Mouse (Mus musculus) CH12.LX (cell line): Measurements from ENCODE around the gene Zfp628. TPM values are rescaled to one million over a fixed set of nuclear protein-coding genes. Genes with fewer than 3 reads are reported as not detected.

Experiments
- DNase-seq: peaks from one replicate; pipeline ENCODE4 v3.0.0-alpha.2; 2013; ENCODE audit errors: extremely low read depth
- H3K27ac ChIP-seq: 2 replicates; pipeline ENCODE4 v1.5.1; 2012; ENCODE audit warnings: low read depth, mild to moderate bottlenecking, control low read depth, moderate library complexity; ENCODE audit not compliant: insufficient read depth
- H3K27me3 ChIP-seq: replicated peaks from 2 replicates; pipeline ENCODE3; 2012; ENCODE audit warnings: inconsistent platforms
- H3K36me3 ChIP-seq, 2 experiments: replicated peaks in 1 of 2; 2 replicates each; pipeline versions ENCODE3 to v1.6.1; 2012; ENCODE audit warnings: inconsistent platforms in 1 of 2, low read length in 1 of 2, mild to moderate bottlenecking in 1 of 2, mixed read lengths in 1 of 2, moderate library complexity in 1 of 2; ENCODE audit not compliant: control insufficient read depth in 1 of 2, insufficient read depth in 1 of 2
- H3K4me1 ChIP-seq, 2 experiments: 2 replicates each; pipeline ENCODE4 v1.6.1; 2012; ENCODE audit warnings: inconsistent platforms in 1 of 2, moderate library complexity in 1 of 2; ENCODE audit not compliant: insufficient read depth in 2 of 2, control insufficient read depth in 1 of 2
- H3K4me2 ChIP-seq: 2 replicates; pipeline ENCODE4 v1.6.1; 2012; ENCODE audit warnings: low read depth, mild to moderate bottlenecking, control low read depth; ENCODE audit not compliant: poor library complexity, insufficient read depth, severe bottlenecking
- H3K4me3 ChIP-seq, 3 experiments: fragments of 150-350 bp in 1 of 3; sonication (generic) in 1 of 3; replicated peaks in 1 of 3; 2 replicates each; pipeline versions ENCODE3 to v1.5.1; 2011 to 2012; ENCODE audit warnings: low read depth in 2 of 3, low read length in 2 of 3, mild to moderate bottlenecking in 2 of 3, moderate library complexity in 2 of 3, control low read depth in 1 of 3, improper control_type of control experiment in 1 of 3, inconsistent platforms in 1 of 3, mixed read lengths in 1 of 3; ENCODE audit not compliant: poor library complexity in 1 of 3
- H3K79me2 ChIP-seq: replicated peaks from 2 replicates; pipeline ENCODE4 v1.6.1; 2012; ENCODE audit warnings: mild to moderate bottlenecking, moderate library complexity; ENCODE audit not compliant: control insufficient read depth, poor library complexity, insufficient read depth, severe bottlenecking; ENCODE audit errors: extremely low read depth
- H3K9ac ChIP-seq: 2 replicates; pipeline ENCODE4 v1.6.1; 2012; ENCODE audit warnings: low read depth, mild to moderate bottlenecking, control low read depth, moderate library complexity; ENCODE audit not compliant: insufficient read depth
- H3K9me3 ChIP-seq: replicated peaks from 2 replicates; pipeline ENCODE3; 2012; ENCODE audit warnings: low read length, inconsistent platforms, mixed read lengths
- CHD1 ChIP-seq: IDR thresholded peaks from 2 replicates; pipeline ENCODE4 v1.6.1; 2012; ENCODE audit warnings: low read depth, low read length, improper control_type of control experiment, inconsistent platforms
- CHD2 ChIP-seq: IDR thresholded peaks from 2 replicates; pipeline ENCODE4 v1.6.1; 2011; ENCODE audit warnings: low read length, improper control_type of control experiment
- CTCF ChIP-seq, 2 experiments: IDR thresholded peaks in 1 of 2; conservative IDR thresholded peaks in 1 of 2; 2 replicates each; pipeline ENCODE4 v1.5.1; 2011 to 2012; ENCODE audit warnings: low read depth in 2 of 2, low read length in 2 of 2, improper control_type of control experiment in 1 of 2, inconsistent platforms in 1 of 2, mild to moderate bottlenecking in 1 of 2, moderate library complexity in 1 of 2
- ELF1 ChIP-seq: IDR thresholded peaks from 2 replicates; pipeline ENCODE4 v1.6.1; 2014; ENCODE audit warnings: low read depth, mild to moderate bottlenecking, inconsistent platforms, low read length, improper control_type of control experiment
- EP300 ChIP-seq: IDR thresholded peaks from 2 replicates; pipeline ENCODE4 v1.6.1; 2011; ENCODE audit warnings: low read length, improper control_type of control experiment
- GABPA ChIP-seq: IDR thresholded peaks from 2 replicates; pipeline ENCODE4 v1.6.1; 2012; ENCODE audit warnings: low read depth, low read length, improper control_type of control experiment, inconsistent platforms; ENCODE audit not compliant: insufficient replicate concordance
- JUN ChIP-seq: IDR thresholded peaks from 2 replicates; pipeline ENCODE4 v1.6.1; 2011; ENCODE audit warnings: low read depth, mild to moderate bottlenecking, low read length, improper control_type of control experiment, moderate library complexity; ENCODE audit not compliant: insufficient read depth
- JUND ChIP-seq: conservative IDR thresholded peaks from 2 replicates; pipeline ENCODE4 v1.6.1; 2011; ENCODE audit warnings: low read depth, low read length, improper control_type of control experiment
- MAFK ChIP-seq: IDR thresholded peaks from 2 replicates; pipeline ENCODE4 v1.6.1; 2011; ENCODE audit warnings: low read length, improper control_type of control experiment; ENCODE audit not compliant: insufficient replicate concordance
- MAX ChIP-seq: IDR thresholded peaks from 2 replicates; pipeline ENCODE4 v1.6.1; 2011; ENCODE audit warnings: low read length, improper control_type of control experiment
- MAZ ChIP-seq: IDR thresholded peaks from 2 replicates; pipeline ENCODE4 v1.6.1; 2012; ENCODE audit warnings: low read depth, mild to moderate bottlenecking, inconsistent platforms, low read length, improper control_type of control experiment, moderate library complexity
- MXI1 ChIP-seq: IDR thresholded peaks from 2 replicates; pipeline ENCODE4 v1.6.1; 2011; ENCODE audit warnings: mild to moderate bottlenecking, low read depth, low read length, improper control_type of control experiment
- NELFE ChIP-seq: IDR thresholded peaks from 2 replicates; pipeline ENCODE4 v1.6.1; 2011; ENCODE audit warnings: low read depth, low read length, improper control_type of control experiment
- NRF1 ChIP-seq: IDR thresholded peaks from 2 replicates; pipeline ENCODE4 v1.6.1; 2014; ENCODE audit warnings: low read depth, mild to moderate bottlenecking, inconsistent platforms, low read length, improper control_type of control experiment, moderate library complexity
- PAX5 ChIP-seq: IDR thresholded peaks from 2 replicates; pipeline ENCODE4 v1.6.1; 2012; ENCODE audit warnings: low read length, inconsistent platforms, mixed read lengths
- POLR2AphosphoS2 ChIP-seq: IDR thresholded peaks from 2 replicates; pipeline ENCODE4 v1.6.1; 2011; ENCODE audit warnings: low read depth, low read length, improper control_type of control experiment
- SMC3 ChIP-seq: IDR thresholded peaks from 2 replicates; pipeline ENCODE4 v1.6.1; 2011; ENCODE audit warnings: low read depth, low read length, improper control_type of control experiment
- TBP ChIP-seq: conservative IDR thresholded peaks from 2 replicates; pipeline ENCODE4 v1.6.1; 2011; ENCODE audit warnings: low read depth, low read length, improper control_type of control experiment
- UBTF ChIP-seq: IDR thresholded peaks from 2 replicates; pipeline ENCODE4 v1.6.1; 2012; ENCODE audit warnings: low read depth, mild to moderate bottlenecking, inconsistent platforms, low read length, improper control_type of control experiment, moderate library complexity
- USF2 ChIP-seq: conservative IDR thresholded peaks from 2 replicates; pipeline ENCODE4 v1.6.1; 2011; ENCODE audit warnings: low read depth, low read length, improper control_type of control experiment
- ZC3H11A ChIP-seq: IDR thresholded peaks from 2 replicates; pipeline ENCODE4 v1.6.1; 2012; ENCODE audit warnings: low read depth, mild to moderate bottlenecking, inconsistent platforms, low read length, improper control_type of control experiment
- ZKSCAN1 ChIP-seq: IDR thresholded peaks from 2 replicates; pipeline ENCODE4 v1.6.1; 2012; ENCODE audit warnings: low read depth, inconsistent platforms, low read length, improper control_type of control experiment, borderline replicate concordance
- ZMIZ1 ChIP-seq: IDR thresholded peaks from 2 replicates; pipeline ENCODE4 v1.6.1; 2012; ENCODE audit warnings: low read depth, mild to moderate bottlenecking, inconsistent platforms, low read length, improper control_type of control experiment
- ZNF384 ChIP-seq: IDR thresholded peaks from 2 replicates; pipeline ENCODE4 v1.6.1; 2012; ENCODE audit warnings: low read depth, low read length, improper control_type of control experiment, inconsistent platforms
- dilution Hi-C: fragments of 300-500 bp; cut with MboI; formaldehyde crosslinking; loops from 2 replicates; pipeline ENCODE4 v1.14.3; 2020; ENCODE audit warnings: low sequenced_read_pairs; ENCODE audit not compliant: extremely low pct_unique_long_range_greater_than_20kb, extremely low pct_ligation_motif_present
- in situ Hi-C: fragments of 300-500 bp; cut with MboI; formaldehyde crosslinking; loops from 3 replicates; pipeline ENCODE4 v1.14.3; 2019; ENCODE audit warnings: low sequenced_read_pairs, low pct_ligation_motif_present, low pct_unique_long_range_greater_than_20kb, mixed read lengths
- polyA plus RNA-seq: library from polyadenylated mRNA; unstranded; fragments of >175 nt; gene quantifications from 2 replicates; pipeline ENCODE4 v1.2.1, GENCODE M21; 2012; ENCODE audit warnings: low read depth; ENCODE audit not compliant: insufficient read length
- total RNA-seq, 2 experiments: library from RNA; depleted of rRNA; stranded (reverse); fragments of 300-350 nt in 1 of 2; fragments of >200 nt in 1 of 2; gene quantifications; 2 replicates each; pipeline ENCODE4 v1.2.3; 2012 to 2014

The Zfp628 gene
- total and polyA plus RNA-seq, 3 experiments, result 0.87 to 9.4 (median 2.2) TPM

DNA sequence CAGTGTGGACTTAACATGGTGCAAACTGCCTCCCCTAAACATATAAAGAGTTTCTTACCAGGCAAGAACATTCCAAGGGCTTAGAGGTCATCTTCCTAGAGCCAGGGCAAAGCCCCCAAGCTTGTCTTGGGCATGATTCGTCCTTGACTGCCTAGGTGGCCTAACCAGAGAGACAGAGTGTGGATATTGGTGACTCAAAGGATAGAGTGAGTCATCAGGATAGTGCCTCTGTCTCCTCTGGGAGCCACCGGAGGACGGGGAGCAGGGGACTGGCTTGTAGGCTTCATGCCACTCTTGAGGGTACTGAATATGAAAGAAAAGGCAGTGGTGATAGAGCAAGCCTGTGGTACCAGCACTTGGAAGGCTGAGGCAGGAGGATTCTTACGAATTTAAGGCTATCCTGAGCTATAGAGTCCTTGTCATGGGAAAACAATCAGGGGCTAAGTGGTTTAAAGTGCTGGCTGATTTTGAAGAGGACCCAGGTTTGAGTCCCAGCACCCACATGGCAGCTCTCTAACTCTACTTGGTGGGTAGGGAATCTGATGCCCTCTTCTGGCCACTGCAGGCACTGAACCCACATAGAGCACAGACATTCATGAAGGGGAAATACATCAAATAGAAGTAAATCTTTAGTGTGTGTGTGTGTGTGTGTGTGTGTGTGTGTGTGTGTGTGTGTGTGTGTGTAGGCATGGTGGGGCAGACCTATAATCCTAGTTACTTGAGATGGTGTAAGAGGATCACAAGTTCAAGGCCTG lies 19.3 kb downstream of the Zfp628 start:
- H3K4me3 ChIP-seq, result no peak overlapping the region
- no peak overlapping the region for H3K9ac ChIP-seq
- H3K79me2 ChIP-seq, result no peaks in the 10 kb centered on the region
- no peak overlapping the region for H3K4me2 ChIP-seq
- H3K4me1 ChIP-seq, result peaks cover 6 to 38% of the 10 kb centered on the region in 2 experiments
- dilution Hi-C loops, result no loop called here
- in situ Hi-C loops, result no loop called here
- H3K27ac ChIP-seq, result no peak overlapping the region
- DNase-seq, result no peak
- peaks cover 5% of the 10 kb centered on the region for H3K9me3 ChIP-seq
- TF ChIP-seq UBTF, result no peak
- TF ChIP-seq MAX, result no peak
- TF ChIP-seq CTCF (conservative IDR thresholded peaks at IDR 0.05 in 1 of 2, IDR thresholded peaks at IDR 0.05 in 1 of 2; ENCODE audit: low read depth in 2 of 2, low read length in 2 of 2), result peak in 1 of 2 experiments; percentile 36; a peak in 1 of 4 replicates
- TF ChIP-seq SMC3, result 0 out of 2 replicates have a peak, but pooled peaks have one; percentile 8
- no peak for TF ChIP-seq JUN
- no peak for TF ChIP-seq ZMIZ1
- no peaks in the 10 kb centered on the region for H3K36me3 ChIP-seq
- H3K27me3 ChIP-seq, result no peaks in the 10 kb centered on the region

DNA sequence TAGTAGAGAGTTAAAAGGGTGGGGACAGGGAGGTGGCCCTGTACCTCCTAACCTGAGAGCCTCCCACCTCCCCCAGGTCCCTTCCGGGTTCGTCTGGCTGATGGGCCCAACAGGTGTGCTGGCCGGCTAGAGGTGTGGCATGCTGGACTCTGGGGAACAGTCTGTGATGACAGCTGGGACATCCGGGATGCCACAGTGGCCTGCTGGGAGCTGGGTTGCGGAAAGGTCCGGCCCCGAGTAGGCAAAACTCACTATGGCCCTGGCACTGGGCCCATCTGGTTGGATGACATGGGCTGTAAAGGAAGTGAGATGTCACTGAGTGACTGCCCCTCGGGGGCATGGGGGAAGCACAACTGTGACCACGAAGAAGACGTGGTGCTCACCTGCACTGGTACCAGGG lies 21.8 kb downstream of the Zfp628 start:
- Histone ChIP-seq H3K4me1 (peaks cover 6 to 38% of the 10 kb centered on the region in 2 experiments), H3K9me3 (peaks cover 5% of the 10 kb centered on the region), H3K36me3 (peaks cover 0 to 2% of the 10 kb centered on the region in 2 experiments), H3K4me2 (no peak overlapping the region), H3K27ac (no peak overlapping the region), H3K4me3 (peak overlapping the region in 1 of 3 experiments; percentile 14), H3K27me3 (no peaks in the 10 kb centered on the region)
- dilution Hi-C loops, result no loop called here
- peak; percentile 31 for DNase-seq
- no peak for TF ChIP-seq NELFE
- no peak for TF ChIP-seq CHD2
- no peak for TF ChIP-seq CTCF (conservative IDR thresholded peaks at IDR 0.05 in 1 of 2, IDR thresholded peaks at IDR 0.05 in 1 of 2; ENCODE audit: low read depth in 2 of 2, low read length in 2 of 2)
- peak; percentile 33; the same call in 1 of the 2 replicates for TF ChIP-seq ELF1
- no peak for TF ChIP-seq EP300
- TF ChIP-seq MXI1, result no peak
- TF ChIP-seq, all 38 proteins: peak for 1
- in situ Hi-C loops, result no loop called here
- Histone ChIP-seq H3K9ac (no peak overlapping the region), H3K79me2 (no peaks in the 10 kb centered on the region)

DNA sequence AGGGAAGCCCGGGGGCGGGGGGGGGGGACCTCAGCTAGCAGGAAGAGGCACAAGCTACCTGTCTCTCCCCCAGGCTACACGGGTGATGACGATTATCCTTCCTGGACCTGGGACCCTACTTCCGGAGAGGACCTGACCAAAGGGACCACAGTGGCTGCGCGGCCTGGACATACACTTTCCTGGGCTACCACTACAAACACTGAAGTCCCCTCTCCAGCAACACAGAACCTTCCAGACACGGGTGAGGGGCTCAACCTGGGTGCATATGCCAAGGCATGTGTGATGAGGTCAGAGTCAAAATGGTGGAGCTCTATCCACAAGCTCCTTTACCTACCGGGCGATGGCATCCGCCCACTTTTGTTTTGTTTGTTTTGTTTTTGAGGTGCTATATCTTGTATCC lies 22.4 kb downstream of the Zfp628 start:
- no peaks in the 10 kb centered on the region for H3K27me3 ChIP-seq
- H3K36me3 ChIP-seq, result peaks cover 0 to 2% of the 10 kb centered on the region in 2 experiments
- H3K9ac ChIP-seq, result no peak overlapping the region
- peaks cover 5% of the 10 kb centered on the region for H3K9me3 ChIP-seq
- no peaks in the 10 kb centered on the region for H3K79me2 ChIP-seq
- TF ChIP-seq NRF1 (no peak), ZC3H11A (no peak), TBP (no peak), MAX (no peak), USF2 (no peak), JUND (no peak), CHD1 (no peak), ZKSCAN1 (no peak), MXI1 (no peak), MAZ (no peak), CHD2 (no peak), GABPA (no peak), SMC3 (no peak), PAX5 (no peak), ZNF384 (no peak), MAFK (no peak), POLR2AphosphoS2 (no peak)
- H3K4me3 ChIP-seq, result peak overlapping the region in 1 of 3 experiments; percentile 14
- no peak overlapping the region for H3K27ac ChIP-seq
- H3K4me2 ChIP-seq, result no peak overlapping the region
- dilution Hi-C loops, result no loop called here
- H3K4me1 ChIP-seq, result peaks cover 6 to 35% of the 10 kb centered on the region in 2 experiments
- in situ Hi-C loops, result no loop called here
- no peak for DNase-seq
